Mouse (Mus musculus) heart, adult 2 months (tissue): ENCODE data around the gene Pde4d.

Source experiments
- CTCF ChIP-seq: fragments of 200-600 bp; IDR thresholded peaks from 2 replicates; pipeline ENCODE4 v1.8.1; 2022; ENCODE audit warnings: antibody characterized with exemption, mild to moderate bottlenecking, moderate library complexity
- POLR2A ChIP-seq: fragments of 200-500 bp; IDR thresholded peaks from 2 replicates; pipeline ENCODE4 v1.6.1; 2011; ENCODE audit warnings: mild to moderate bottlenecking, low read depth, low read length, control low read depth; ENCODE audit not compliant: insufficient read depth

DNA sequence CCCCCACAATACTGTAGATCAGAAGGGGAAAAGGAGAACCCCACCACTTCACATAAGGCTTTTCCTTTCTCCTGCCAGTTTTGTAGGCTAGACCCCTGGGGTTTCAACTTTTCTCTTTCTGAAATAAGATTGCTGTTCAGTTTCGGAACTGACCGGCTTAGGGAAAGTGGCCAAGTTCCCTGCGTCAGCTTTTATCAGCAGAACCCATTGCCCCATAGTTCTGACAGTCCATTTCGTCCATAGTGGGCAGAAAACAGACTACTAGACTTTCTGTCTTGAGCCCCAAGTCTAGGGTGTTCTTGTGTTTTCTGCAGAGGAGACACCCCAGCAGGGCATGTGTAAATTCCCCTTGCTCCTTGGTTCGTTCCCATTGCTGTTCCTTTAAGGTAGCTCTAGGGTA lies 1452.1 kb downstream of the Pde4d start:
- TF ChIP-seq POLR2A (no peak), CTCF (no peak)
